Mouse (Mus musculus) brown adipose tissue, adult 24 weeks (tissue): Measurements from ENCODE around the gene Sytl1. TPM values are rescaled to one million over a fixed set of nuclear protein-coding genes. Genes with fewer than 3 reads are reported as not detected.

Experiments used
- H3K27ac ChIP-seq: fragments of 200-500 bp; replicated peaks from 2 replicates; pipeline ENCODE4 v1.5.1; 2012; ENCODE audit warnings: low read depth, mild to moderate bottlenecking, low read length
- H3K4me1 ChIP-seq: fragments of 200-500 bp; 2 replicates; pipeline ENCODE4 v1.6.1; 2012; ENCODE audit warnings: low read length, mixed read lengths; ENCODE audit not compliant: control insufficient read depth, insufficient read depth, insufficient read length
- H3K4me3 ChIP-seq: fragments of 200-500 bp; 2 replicates; pipeline ENCODE4 v1.5.1; 2012; ENCODE audit warnings: low read depth, mild to moderate bottlenecking, low read length, moderate library complexity; ENCODE audit not compliant: insufficient read depth
- polyA plus RNA-seq: library from polyadenylated mRNA; stranded (reverse); fragments of >200 nt; gene quantifications from 2 replicates; pipeline ENCODE4 v1.2.4, GENCODE M21; 2012; ENCODE audit not compliant: missing spikeins, insufficient read depth, insufficient read length

Gene Sytl1
- polyA plus RNA-seq, 1 experiment: 3.2 TPM

- Histone ChIP-seq H3K4me3 (no peak overlapping the region), H3K4me1 (peaks cover 11% of the 10 kb centered on the region)
These were observed 18.6 kb downstream of the Sytl1 start for GRCm38 (mm10) chr4:133244289-133244688.

DNA sequence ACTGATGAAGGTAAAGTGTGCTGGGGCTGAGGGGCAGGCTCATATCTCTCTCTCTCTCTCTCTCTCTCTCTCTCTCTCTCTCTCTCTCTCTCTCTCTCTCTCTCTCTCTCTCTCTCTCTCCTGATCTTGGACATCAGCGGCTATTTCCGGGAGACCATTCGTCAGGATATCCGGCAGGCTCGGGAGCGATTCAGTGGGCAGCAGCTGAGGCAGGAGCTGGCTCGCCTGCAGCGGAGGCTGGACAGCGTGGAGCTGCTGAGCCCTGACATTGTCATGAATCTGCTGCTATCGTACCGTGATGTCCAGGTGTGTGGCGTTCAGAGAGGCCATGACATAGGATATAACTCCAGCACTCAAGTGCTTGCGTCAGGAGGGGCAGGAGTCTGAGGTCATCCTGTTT is 19.4 kb downstream of the Sytl1 start:
- H3K4me3 ChIP-seq: no peak overlapping the region
- peaks cover 11% of the 10 kb centered on the region for H3K4me1 ChIP-seq
- H3K27ac ChIP-seq: no peak overlapping the region; the same call in 1 of the 2 replicates

More at GRCm38 (mm10) chr4:133244289-133244688, 18.6 kb downstream of the Sytl1 start:
- no peak overlapping the region for H3K27ac ChIP-seq

DNA sequence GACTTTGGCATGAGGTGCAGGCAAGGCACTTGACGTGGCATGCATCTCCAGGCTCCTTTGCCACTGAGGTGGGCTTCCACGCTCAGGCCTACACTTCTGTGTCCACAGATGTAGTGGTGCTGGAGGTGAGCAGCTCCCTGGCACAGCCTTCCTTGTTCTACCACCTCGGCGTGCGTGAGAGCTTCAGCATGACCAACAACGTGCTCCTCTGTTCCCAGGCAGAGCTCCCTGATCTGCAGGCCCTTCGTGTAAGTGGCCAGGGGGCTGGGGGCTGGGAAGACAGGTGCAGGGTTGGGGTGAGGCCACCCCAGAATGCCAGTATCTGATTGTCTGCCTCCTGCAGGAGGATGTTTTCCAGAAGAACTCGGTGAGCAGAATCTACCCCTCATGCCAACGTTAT is 20.2 kb downstream of the Sytl1 start:
- no peak overlapping the region for H3K27ac ChIP-seq
- H3K4me1 ChIP-seq: peaks cover 11% of the 10 kb centered on the region
- no peak overlapping the region for H3K4me3 ChIP-seq

GRCm38 (mm10) chr4:133241910-133242309 is 21.0 kb downstream of the Sytl1 start:
- peaks cover 11% of the 10 kb centered on the region for H3K4me1 ChIP-seq
- H3K27ac ChIP-seq: peak overlapping the region; percentile 71
- H3K4me3 ChIP-seq: peak overlapping the region; percentile 49

- Histone ChIP-seq H3K27ac (peak overlapping the region; percentile 93), H3K4me1 (peaks cover 11% of the 10 kb centered on the region), H3K4me3 (peak overlapping the region; percentile 69)
These were observed 21.7 kb downstream of the Sytl1 start for GRCm38 (mm10) chr4:133240934-133241908.

- Histone ChIP-seq H3K4me1 (peaks cover 11% of the 10 kb centered on the region), H3K27ac (peak within 1 kb of the TSS; percentile 93), H3K4me3 (peak within 1 kb of the TSS; percentile 69)
These were observed 22.4 kb downstream of the Sytl1 start, which contains the start of gene Map3k6 for GRCm38 (mm10) chr4:133240490-133240921. Map3k6 (plus strand) TSS chr4:133240818.

- no peak overlapping the region for H3K4me3 ChIP-seq
- H3K27ac ChIP-seq: no peak overlapping the region
- H3K4me1 ChIP-seq: peaks cover 14% of the 10 kb centered on the region
These were observed 25.0 kb downstream of the Sytl1 start for GRCm38 (mm10) chr4:133237911-133238310.

DNA sequence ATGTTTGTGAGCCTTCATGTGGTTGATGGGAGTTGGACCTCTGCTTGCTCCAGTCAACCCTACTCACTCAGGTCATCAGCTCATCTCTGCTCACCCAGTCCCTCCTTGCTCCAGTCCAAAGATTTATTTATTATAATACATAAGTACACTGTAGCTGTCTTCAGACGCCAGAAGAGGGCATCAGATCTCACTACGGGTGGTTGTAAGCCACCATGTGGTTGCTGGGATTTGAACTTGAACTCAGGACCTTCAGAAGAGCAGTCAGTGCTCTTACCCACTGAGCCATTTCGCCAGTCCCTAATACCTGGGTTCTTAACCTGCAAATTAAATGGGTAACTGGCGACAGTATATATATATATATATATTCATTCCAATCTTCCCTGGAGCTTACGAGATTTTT is 27.5 kb downstream of the Sytl1 start:
- no peak overlapping the region for H3K27ac ChIP-seq
- H3K4me1 ChIP-seq: peaks cover 6% of the 10 kb centered on the region; the same call in 1 of the 2 replicates

GRCm38 (mm10) chr4:133234771-133235170 is 28.1 kb downstream of the Sytl1 start:
- Histone ChIP-seq H3K27ac (no peak overlapping the region), H3K4me1 (peaks cover 6% of the 10 kb centered on the region; the same call in 1 of the 2 replicates), H3K4me3 (no peak overlapping the region)

More for the DNA sequence above, 27.5 kb downstream of the Sytl1 start:
- no peak overlapping the region for H3K4me3 ChIP-seq

GRCm38 (mm10) chr4:133233285-133233976 is 29.5 kb downstream of the Sytl1 start:
- H3K4me1 ChIP-seq: peaks cover 4% of the 10 kb centered on the region; the same call in 1 of the 2 replicates
- H3K4me3 ChIP-seq: no peak overlapping the region
- no peak overlapping the region for H3K27ac ChIP-seq

DNA sequence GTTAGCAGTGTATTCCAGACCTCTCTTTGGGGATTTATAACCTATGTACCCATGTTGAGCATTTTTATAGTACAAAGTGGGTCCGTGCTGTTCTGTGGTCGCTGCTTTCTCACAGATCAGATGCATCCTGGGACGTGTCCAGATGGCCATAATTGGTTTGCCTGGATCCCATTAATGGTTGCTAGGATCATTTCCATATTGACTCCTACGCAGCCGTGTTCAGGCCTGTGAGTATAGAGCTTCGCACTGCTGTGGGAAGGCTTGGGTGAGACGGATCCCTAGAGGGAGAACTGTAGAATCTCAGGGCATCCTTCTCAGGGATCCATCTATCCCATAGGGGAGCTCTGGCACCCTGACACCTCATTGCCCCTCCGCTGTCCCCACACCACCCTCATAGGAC is 33.3 kb downstream of the Sytl1 start:
- no peak overlapping the region for H3K4me3 ChIP-seq
- peaks cover 11% of the 10 kb centered on the region for H3K4me1 ChIP-seq
- H3K27ac ChIP-seq: no peak overlapping the region

- Histone ChIP-seq H3K27ac (no peak overlapping the region), H3K4me3 (no peak overlapping the region), H3K4me1 (peaks cover 7% of the 10 kb centered on the region; the same call in 1 of the 2 replicates)
These were observed 35.3 kb downstream of the Sytl1 start for GRCm38 (mm10) chr4:133227636-133228035.

GRCm38 (mm10) chr4:133226073-133226472 is 36.8 kb downstream of the Sytl1 start:
- Histone ChIP-seq H3K27ac (0 out of 2 replicates have a peak overlapping the region, but pooled peaks have one; percentile 28), H3K4me3 (no peak overlapping the region), H3K4me1 (peaks cover 7% of the 10 kb centered on the region; the same call in 1 of the 2 replicates)

- H3K4me1 ChIP-seq: peaks cover 7% of the 10 kb centered on the region; the same call in 1 of the 2 replicates
- no peak overlapping the region for H3K27ac ChIP-seq
- H3K4me3 ChIP-seq: no peak overlapping the region
These were observed 39.0 kb downstream of the Sytl1 start for GRCm38 (mm10) chr4:133223875-133224274.

DNA sequence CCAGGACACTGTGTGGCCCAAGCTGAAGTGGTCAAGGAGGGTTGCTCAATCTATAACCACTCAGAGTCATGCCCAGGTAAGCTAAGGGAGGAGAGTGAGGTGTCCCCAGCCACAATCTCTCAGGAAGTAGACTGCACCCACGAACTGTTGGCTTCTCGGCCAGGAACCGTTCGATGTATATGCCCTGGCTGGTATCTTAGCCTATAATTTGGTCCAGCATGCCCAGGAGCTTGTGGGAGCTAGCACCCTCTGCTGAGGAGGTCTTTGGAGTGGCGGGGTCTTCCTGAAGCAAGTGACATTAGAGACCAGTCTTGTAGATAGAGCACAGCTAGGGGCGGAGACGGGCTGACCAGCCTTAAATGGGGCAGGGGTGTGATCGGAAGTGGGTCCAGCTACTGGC is 41.2 kb downstream of the Sytl1 start:
- H3K4me3 ChIP-seq: no peak overlapping the region
- H3K27ac ChIP-seq: no peak overlapping the region

More for the DNA sequence above, 41.2 kb downstream of the Sytl1 start:
- H3K4me1 ChIP-seq: peaks cover 4% of the 10 kb centered on the region; the same call in 1 of the 2 replicates
